Mouse (Mus musculus): ENCODE data around the gene Tesc. TPM values are rescaled to one million over a fixed set of nuclear protein-coding genes. Genes with fewer than 3 reads are reported as not detected.
A peak's percentile ranks its signal among the peaks of the same experiment; 100 is the strongest.

Tesc gene
- polyA plus RNA-seq, 1 experiment from 2014 or later, result 2.0 TPM

DNA sequence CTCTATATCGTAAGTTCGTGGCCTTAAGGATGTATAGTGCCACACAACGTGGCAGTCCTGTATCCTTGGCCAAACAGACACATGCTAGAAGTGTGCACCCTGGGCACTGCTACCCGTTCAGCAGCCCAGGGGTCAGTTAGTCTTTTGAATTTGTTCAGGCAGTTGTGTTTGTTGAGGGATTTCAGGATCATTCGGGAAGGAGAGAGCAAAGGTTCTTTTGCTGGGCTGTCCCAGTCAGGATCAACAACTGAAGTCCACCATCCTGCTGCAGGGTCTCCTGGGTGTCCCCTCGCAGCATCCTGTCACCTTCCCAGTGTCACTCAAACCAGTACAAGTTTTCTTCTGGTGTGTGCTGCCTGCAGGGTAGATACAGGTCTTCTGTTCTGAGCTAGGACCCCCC is 31.0 kb upstream of the Tesc start:
- Histone ChIP-seq H3K9me3 (no peaks in the 10 kb centered on the region), H3K4me3 (no peak overlapping the region), H3K4me1 (no peaks in the 10 kb centered on the region), H3K36me3 (peaks cover 97% of the 10 kb centered on the region), H3K9ac (no peak overlapping the region), H3K27ac (no peak overlapping the region), H3K27me3 (no peaks in the 10 kb centered on the region), H3K4me2 (replicated peaks) (no peak overlapping the region)
- 92% methylated on average over 6 of the region's 6 CpGs for WGBS
- ATAC-seq (ENCODE audit: low FRiP score, low read depth), result no peak

- Histone ChIP-seq H3K9me3 (no peaks in the 10 kb centered on the region), H3K27ac (no peak overlapping the region), H3K27me3 (no peaks in the 10 kb centered on the region), H3K4me3 (no peak overlapping the region), H3K9ac (no peak overlapping the region), H3K4me1 (no peaks in the 10 kb centered on the region), H3K4me2 (replicated peaks) (no peak overlapping the region), H3K36me3 (peaks cover 97% of the 10 kb centered on the region)
- WGBS, result 86% methylated on average over 10 of the region's 10 CpGs
- ATAC-seq (ENCODE audit: low FRiP score, low read depth), result no peak
Measured at GRCm38 (mm10) chr5:117997434-117997970, 30.0 kb upstream of the Tesc start.

GRCm38 (mm10) chr5:117999061-117999460 is 28.5 kb upstream of the Tesc start:
- Histone ChIP-seq H3K9me3 (no peaks in the 10 kb centered on the region), H3K4me3 (no peak overlapping the region), H3K36me3 (peaks cover 97% of the 10 kb centered on the region), H3K27ac (no peak overlapping the region), H3K4me1 (no peaks in the 10 kb centered on the region), H3K4me2 (replicated peaks) (no peak overlapping the region), H3K27me3 (no peaks in the 10 kb centered on the region), H3K9ac (no peak overlapping the region)
- 87% methylated on average over 7 of the region's 7 CpGs for WGBS
- no peak for ATAC-seq (ENCODE audit: low FRiP score, low read depth)

GRCm38 (mm10) chr5:117999584-117999983 is 28.0 kb upstream of the Tesc start:
- no peaks in the 10 kb centered on the region for H3K27me3 ChIP-seq
- H3K4me2 ChIP-seq (replicated peaks), result no peak overlapping the region
- ATAC-seq (ENCODE audit: low FRiP score, low read depth), result no peak
- H3K4me3 ChIP-seq, result no peak overlapping the region
- no peak overlapping the region for H3K27ac ChIP-seq
- 85% methylated on average over 11 of the region's 11 CpGs for WGBS
- no peaks in the 10 kb centered on the region for H3K4me1 ChIP-seq
- no peak overlapping the region for H3K9ac ChIP-seq
- H3K36me3 ChIP-seq, result peaks cover 97% of the 10 kb centered on the region
- no peaks in the 10 kb centered on the region for H3K9me3 ChIP-seq

- no peak overlapping the region for H3K27ac ChIP-seq
- no peaks in the 10 kb centered on the region for H3K27me3 ChIP-seq
- H3K4me3 ChIP-seq, result no peak overlapping the region
- H3K4me2 ChIP-seq (replicated peaks), result no peak overlapping the region
- peaks cover 98% of the 10 kb centered on the region for H3K36me3 ChIP-seq
- WGBS, result 35% methylated on average over 9 of the region's 9 CpGs
- H3K4me1 ChIP-seq, result no peaks in the 10 kb centered on the region
- H3K9me3 ChIP-seq, result no peaks in the 10 kb centered on the region
- no peak for ATAC-seq (ENCODE audit: low FRiP score, low read depth)
- no peak overlapping the region for H3K9ac ChIP-seq
Measured at GRCm38 (mm10) chr5:118002059-118002458, 25.5 kb upstream of the Tesc start.

DNA sequence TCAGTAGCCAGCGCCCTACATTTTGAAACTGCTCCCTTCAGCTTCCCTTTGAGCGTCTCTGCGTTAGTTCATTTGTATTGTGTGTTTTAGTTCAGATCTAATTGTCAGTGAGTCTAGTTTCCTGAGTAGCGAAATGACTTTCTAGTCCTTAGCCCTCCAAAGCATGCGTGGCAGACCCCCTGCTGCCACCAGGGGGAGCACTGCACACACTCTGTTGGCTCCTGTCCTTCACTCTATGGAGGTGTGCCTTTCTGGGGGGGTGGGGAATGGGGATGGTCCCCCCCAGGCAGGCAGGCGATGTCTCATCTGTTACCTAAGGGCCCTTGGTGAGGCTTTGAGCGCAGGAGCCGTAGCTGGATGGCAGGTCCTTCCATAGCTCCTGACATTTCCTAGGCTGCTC is 22.9 kb upstream of the Tesc start:
- H3K4me3 ChIP-seq, result no peak overlapping the region
- ATAC-seq (ENCODE audit: low FRiP score, low read depth), result no peak
- peaks cover 98% of the 10 kb centered on the region for H3K36me3 ChIP-seq

GRCm38 (mm10) chr5:118005728-118006127 is 21.8 kb upstream of the Tesc start:
- H3K4me2 ChIP-seq (replicated peaks), result no peak overlapping the region
- WGBS, result 95% methylated on average over 1 of the region's 1 CpGs
- no peak for ATAC-seq (ENCODE audit: low FRiP score, low read depth)
- no peak overlapping the region for H3K9ac ChIP-seq
- H3K9me3 ChIP-seq, result no peaks in the 10 kb centered on the region
- peaks cover 96% of the 10 kb centered on the region for H3K36me3 ChIP-seq
- no peak overlapping the region for H3K4me3 ChIP-seq
- H3K27me3 ChIP-seq, result no peaks in the 10 kb centered on the region
- no peak overlapping the region for H3K27ac ChIP-seq
- no peaks in the 10 kb centered on the region for H3K4me1 ChIP-seq

More for the DNA sequence above, 22.9 kb upstream of the Tesc start:
- Histone ChIP-seq H3K9me3 (no peaks in the 10 kb centered on the region), H3K4me2 (replicated peaks) (no peak overlapping the region), H3K4me1 (no peaks in the 10 kb centered on the region), H3K9ac (no peak overlapping the region), H3K27ac (no peak overlapping the region), H3K27me3 (no peaks in the 10 kb centered on the region)
- 80% methylated on average over 8 of the region's 8 CpGs for WGBS

GRCm38 (mm10) chr5:118008344-118008743 is 19.2 kb upstream of the Tesc start:
- Histone ChIP-seq H3K27ac (no peak overlapping the region), H3K4me1 (no peaks in the 10 kb centered on the region), H3K9ac (no peak overlapping the region), H3K36me3 (peaks cover 72% of the 10 kb centered on the region), H3K27me3 (no peaks in the 10 kb centered on the region), H3K4me3 (no peak overlapping the region), H3K4me2 (replicated peaks) (no peak overlapping the region), H3K9me3 (no peaks in the 10 kb centered on the region)
- WGBS, result 92% methylated on average over 13 of the region's 13 CpGs
- no peak for ATAC-seq (ENCODE audit: low FRiP score, low read depth)

GRCm38 (mm10) chr5:118010872-118011271 is 16.7 kb upstream of the Tesc start:
- no peaks in the 10 kb centered on the region for H3K27me3 ChIP-seq
- H3K4me3 ChIP-seq, result no peak overlapping the region
- ATAC-seq (ENCODE audit: low FRiP score, low read depth), result no peak
- no peak overlapping the region for H3K27ac ChIP-seq
- H3K9ac ChIP-seq, result no peak overlapping the region
- 84% methylated on average over 7 of the region's 7 CpGs for WGBS
- peaks cover 10% of the 10 kb centered on the region for H3K4me1 ChIP-seq
- H3K36me3 ChIP-seq, result peaks cover 48% of the 10 kb centered on the region
- no peak overlapping the region for H3K4me2 ChIP-seq (replicated peaks)
- H3K9me3 ChIP-seq, result no peaks in the 10 kb centered on the region

DNA sequence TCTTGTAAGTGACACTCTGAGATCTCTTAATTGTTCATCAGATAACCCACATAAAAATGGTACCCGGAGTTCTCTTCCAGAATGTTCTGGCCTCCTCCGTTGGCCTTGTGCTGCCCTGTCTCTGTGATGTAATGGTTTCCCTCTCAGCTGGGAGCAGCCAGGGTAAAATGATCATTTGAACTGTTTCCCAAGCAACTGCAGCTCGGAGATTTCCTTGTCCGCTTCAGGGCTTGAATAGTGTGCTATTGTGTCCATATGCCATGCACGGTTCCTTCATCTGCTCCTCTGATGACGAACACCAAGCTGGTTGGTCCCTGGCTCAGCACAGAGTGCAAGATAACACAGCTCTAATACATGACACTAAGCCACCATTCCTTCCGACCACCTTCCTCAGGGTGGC is 15.7 kb upstream of the Tesc start:
- Histone ChIP-seq H3K4me2 (replicated peaks) (no peak overlapping the region), H3K9ac (no peak overlapping the region), H3K27ac (peak overlapping the region; percentile 39; the same call in 1 of the 2 replicates), H3K36me3 (peaks cover 39% of the 10 kb centered on the region), H3K4me1 (peaks cover 10% of the 10 kb centered on the region), H3K9me3 (no peaks in the 10 kb centered on the region), H3K27me3 (no peaks in the 10 kb centered on the region), H3K4me3 (no peak overlapping the region)
- ATAC-seq (ENCODE audit: low FRiP score, low read depth), result no peak
- 79% methylated on average over 7 of the region's 7 CpGs for WGBS

DNA sequence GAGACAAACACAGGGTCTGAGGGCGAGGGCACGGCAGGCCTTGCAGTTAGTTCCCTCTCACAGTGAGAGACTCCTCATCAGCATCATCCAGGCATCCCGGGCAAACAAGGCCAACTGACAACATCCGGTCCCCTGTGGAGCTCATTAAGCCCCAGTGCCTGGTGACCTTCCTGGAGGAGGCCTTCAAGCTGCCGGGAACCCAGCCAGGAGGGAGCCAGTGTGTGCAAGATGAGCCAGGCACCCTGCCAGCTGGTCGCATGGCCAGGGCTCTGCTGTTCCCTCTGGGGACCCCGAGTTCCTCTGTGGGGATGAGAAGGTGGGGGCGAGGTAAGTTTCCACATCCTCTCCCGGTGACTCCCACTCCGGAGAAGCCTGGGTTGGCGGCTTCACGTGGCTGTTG is 12.5 kb upstream of the Tesc start:
- no peak overlapping the region for H3K27ac ChIP-seq
- WGBS, result 23% methylated on average over 12 of the region's 12 CpGs
- ATAC-seq (ENCODE audit: low FRiP score, low read depth), result no peak

GRCm38 (mm10) chr5:118015669-118016068 is 11.9 kb upstream of the Tesc start:
- no peak overlapping the region for H3K4me2 ChIP-seq (replicated peaks)
- H3K36me3 ChIP-seq, result peaks cover 3% of the 10 kb centered on the region
- no peaks in the 10 kb centered on the region for H3K27me3 ChIP-seq
- WGBS, result 79% methylated on average over 2 of the region's 2 CpGs
- no peaks in the 10 kb centered on the region for H3K9me3 ChIP-seq
- no peak overlapping the region for H3K4me3 ChIP-seq
- peaks cover 10% of the 10 kb centered on the region for H3K4me1 ChIP-seq
- no peak overlapping the region for H3K27ac ChIP-seq
- no peak for ATAC-seq (ENCODE audit: low FRiP score, low read depth)
- H3K9ac ChIP-seq, result no peak overlapping the region

More for the DNA sequence above, 12.5 kb upstream of the Tesc start:
- Histone ChIP-seq H3K9me3 (no peaks in the 10 kb centered on the region), H3K4me1 (peaks cover 10% of the 10 kb centered on the region), H3K36me3 (peaks cover 9% of the 10 kb centered on the region), H3K4me2 (replicated peaks) (no peak overlapping the region; the same call in 1 of the 2 replicates), H3K4me3 (no peak overlapping the region), H3K27me3 (no peaks in the 10 kb centered on the region), H3K9ac (0 out of 2 replicates have a peak overlapping the region, but pooled peaks have one; percentile 8)

DNA sequence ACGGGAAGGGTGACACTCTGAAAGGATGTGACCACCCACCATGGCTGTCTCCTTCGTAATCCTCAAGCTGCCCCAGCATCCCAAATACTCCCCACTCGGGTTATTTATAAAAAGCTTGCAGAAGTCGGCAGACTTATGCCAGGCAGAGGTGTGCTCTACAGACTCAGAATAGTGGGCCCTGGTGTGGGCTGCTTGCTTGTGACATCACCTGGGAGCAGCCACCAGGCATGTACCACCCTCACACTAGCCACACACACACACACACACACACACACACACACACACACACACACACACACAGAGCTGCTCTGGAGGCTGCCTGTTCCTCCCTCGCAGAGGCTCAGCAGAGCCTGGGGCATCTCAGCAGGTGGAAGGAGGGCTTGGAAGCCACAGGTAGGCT is 10.0 kb upstream of the Tesc start:
- WGBS, result 49% methylated on average over 5 of the region's 5 CpGs
- Histone ChIP-seq H3K9ac (no peak overlapping the region), H3K4me3 (no peak overlapping the region), H3K9me3 (no peaks in the 10 kb centered on the region), H3K27ac (no peak overlapping the region), H3K4me2 (replicated peaks) (no peak overlapping the region), H3K36me3 (no peaks in the 10 kb centered on the region; the same call in 1 of the 2 replicates), H3K27me3 (no peaks in the 10 kb centered on the region), H3K4me1 (peaks cover 10% of the 10 kb centered on the region)
- ATAC-seq (ENCODE audit: low FRiP score, low read depth), result no peak
